Mouse (Mus musculus) thymus, postnatal 4 days (tissue): ENCODE data around the gene St8sia4.
A peak's percentile ranks its signal among the peaks of the same experiment; 100 is the strongest.

Experiments
- DNase-seq: peaks from one replicate; pipeline ENCODE4 v3.0.0; 2021

St8sia4 gene

GRCm38 (mm10) chr1:95667435-95668252, at the start of gene St8sia4:
TSS of gene St8sia4 (minus strand) at chr1:95667571.
- peak; percentile 92 for DNase-seq

DNA sequence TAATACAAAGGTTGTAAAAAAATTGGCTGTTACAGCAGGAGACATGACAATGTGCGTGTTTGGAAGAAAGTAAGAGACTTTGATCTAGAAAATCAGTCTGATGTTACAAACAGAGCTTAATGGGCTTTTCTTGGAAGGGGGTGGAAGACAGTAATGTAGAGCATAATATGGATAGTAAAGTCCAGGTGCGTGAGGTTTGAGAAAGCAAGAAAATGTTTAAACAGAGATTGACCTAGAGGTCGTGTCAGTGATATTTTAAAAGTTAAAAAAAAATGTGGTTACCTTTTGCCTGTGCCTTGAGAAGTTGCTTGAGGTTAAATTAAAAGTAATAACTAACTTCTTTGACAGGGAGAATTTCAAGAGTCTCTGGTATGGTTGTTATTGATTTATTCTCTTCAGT, 41.8 kb upstream of the St8sia4 start:
- no peak for DNase-seq

DNA sequence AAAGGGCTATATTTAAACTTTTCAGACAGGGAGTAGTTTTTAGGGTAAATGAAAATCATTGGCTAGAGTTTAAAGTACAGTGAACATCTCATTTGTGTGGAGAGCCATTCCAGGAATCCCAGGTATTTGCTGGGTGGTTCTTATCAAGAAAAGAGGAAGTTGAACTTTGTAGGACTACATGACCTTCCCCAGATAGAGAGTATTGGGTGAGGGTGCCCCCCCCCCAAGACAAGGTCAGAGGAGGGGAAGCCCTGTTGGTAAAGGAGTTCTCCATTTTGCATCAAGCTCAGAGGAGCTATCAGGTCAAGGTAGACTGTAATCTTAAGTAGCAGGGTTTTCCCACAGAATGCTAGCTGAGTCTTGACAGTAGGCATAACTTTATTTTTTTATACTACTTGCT, 32.5 kb upstream of the St8sia4 start:
- DNase-seq = no peak

DNA sequence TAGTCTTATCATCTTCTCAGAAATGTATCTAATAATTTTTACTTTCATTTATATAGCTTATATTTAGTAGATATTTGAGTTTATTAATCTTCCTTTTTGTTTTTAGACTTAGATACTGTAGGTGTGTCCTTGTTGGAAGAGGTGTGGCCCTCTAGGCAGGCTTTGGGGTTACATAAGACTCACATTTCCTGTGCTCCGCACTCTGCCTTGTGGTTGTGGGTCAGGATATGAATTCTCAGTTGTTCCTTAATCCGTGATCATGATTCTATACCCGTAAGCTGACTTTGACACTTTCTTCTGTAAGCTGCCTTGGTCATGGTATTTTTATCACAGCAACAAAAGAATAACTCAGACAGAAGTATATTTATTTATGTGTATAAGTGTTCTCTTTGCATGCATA, 6.7 kb upstream of the St8sia4 start:
- DNase-seq = no peak

DNA sequence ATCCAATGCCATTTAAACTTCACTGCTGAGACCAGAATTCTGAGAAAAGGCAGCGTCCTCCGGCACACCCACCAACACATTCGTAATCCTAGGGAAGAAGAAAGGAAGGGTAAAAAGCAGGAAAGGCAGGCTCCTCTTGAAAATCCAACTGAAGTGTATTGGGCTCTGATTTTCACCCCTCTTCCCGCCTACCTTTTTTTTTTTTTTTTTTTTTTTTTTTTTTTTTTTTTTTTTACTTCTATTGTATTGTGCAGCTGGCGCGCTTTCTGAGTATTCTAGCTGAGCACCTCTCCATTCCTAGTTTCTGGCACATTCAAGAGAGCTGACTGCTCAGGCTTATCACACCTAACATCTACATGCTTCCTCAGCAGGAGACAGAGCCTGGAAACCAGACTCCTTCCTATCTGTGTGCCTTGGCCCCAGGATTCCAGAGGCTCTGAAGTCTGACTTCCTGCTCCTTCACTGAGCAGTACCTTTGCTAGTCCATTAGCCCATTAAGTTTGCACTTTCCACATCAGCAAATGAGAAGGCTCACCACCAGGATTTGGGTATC, 958 bp upstream of the St8sia4 start:
- peak; percentile 21 for DNase-seq

DNA sequence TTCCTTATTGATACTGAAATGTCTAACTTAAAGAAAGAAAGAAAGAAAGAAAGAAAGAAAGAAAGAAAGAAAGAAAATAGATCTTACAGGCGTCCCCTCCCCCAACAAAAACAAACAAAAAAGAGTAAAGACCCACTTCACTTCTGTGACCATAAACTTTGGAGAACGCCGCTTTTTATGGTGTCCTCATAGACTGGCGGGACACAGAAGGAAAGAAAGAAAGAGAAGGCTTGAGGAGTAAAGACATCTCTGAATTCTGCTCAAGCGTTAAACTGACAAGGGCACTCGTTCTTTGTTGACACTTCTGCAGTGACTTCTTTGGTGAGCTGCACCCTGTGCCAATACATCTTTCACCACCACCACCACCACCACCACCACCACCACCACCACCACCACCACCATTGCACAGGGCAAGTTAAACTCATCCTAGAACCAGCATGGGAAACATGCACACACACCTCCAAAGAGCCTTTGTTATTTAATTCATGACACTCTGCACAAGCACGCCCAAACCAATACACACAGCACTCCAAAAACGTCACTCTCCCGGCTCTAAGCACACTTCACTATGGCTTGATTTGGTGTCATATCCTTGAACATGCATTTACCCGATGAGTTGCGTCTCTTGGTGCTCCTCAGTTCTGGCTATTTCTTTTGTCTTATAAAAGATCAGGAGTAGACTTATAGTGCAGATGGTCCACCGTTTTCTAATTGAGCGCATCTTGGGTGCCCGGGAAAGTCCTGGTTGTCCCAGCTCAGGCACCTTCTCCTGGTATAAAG, 640 bp downstream of the St8sia4 start:
- DNase-seq = peak; percentile 43

DNA sequence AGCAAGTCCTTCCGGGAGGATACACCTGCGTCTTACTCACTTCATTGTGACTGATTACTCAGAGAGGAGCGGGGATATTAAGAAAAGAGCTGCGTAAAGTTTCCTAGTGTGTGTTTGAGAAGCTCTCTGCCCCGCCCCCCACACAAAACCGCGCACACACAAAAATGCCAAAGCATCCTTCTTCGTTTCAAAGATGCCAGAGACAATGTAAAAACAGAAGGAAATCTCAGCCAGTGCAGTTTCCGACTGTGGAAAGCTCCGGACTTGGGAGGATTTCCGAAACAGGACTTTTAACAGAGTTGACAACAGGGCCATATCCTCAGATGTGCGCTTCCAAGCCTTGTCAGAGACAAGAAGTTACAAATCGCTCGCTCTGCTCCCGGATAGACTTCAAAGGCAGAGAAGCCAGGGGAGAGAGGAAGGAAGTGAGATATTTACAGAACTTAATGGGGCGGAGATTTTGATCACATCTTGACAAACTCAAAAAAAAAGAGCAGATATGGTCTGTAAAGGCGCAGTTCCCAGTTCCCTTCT, 1.4 kb downstream of the St8sia4 start:
- DNase-seq = peak; percentile 72

DNA sequence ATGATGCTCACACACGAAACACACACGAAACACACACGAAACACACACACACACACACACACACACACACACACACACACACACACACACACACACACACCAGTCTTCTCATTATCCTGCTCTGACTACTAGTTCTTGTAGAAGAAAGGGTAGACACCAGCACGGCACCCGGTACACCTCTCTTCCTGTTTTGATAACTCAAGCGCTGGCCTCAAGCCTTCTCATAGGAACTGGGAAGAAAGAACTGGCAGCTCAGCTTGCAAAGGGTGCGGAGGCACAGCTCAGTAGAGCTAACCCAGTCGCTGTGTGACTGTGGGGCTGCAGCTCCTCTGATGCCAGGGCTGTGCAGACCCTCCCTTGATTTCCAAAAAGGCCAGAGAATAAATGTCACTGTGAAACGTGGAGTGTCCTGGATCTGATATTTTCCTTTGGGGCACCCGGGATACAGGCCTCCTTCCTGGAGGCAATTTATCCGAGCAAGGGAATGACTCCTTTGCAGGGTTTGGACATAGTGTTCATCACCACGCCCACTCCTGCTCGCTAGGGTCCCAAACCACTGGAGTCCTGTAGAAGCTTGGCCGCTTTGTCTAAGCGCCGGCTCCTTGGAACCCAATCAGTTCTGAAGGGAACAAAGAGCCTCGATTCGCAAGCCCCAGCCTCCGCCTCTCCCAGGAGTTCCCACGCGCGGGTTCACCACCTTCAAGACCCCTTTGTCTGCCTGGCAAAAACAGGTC, 2.2 kb downstream of the St8sia4 start:
- DNase-seq = peak; percentile 65

DNA sequence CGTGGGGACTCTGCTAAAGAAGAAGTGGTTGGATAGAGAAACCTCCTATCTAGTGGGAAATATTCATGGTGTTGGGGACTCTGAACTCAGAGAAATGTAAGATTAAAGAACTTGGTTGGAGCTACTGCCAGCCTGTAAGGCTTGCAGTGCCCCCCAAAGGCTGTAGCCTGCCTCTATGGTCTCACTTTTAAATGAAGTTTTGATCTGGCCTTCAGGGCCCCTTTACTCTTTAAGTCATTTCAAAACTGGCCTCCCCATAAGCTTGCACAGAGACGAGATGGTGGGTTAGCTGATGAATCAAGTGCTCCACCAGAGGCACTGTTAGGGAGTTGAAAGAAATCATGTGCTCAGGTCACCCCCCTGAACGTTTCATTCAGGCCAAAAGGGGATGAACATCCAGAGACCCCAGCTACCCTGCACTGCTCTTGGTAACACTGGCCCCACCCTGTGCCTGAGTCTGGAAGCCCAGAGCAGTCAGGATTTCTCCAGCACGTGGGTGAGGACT, 3.0 kb downstream of the St8sia4 start:
- peak; percentile 47 for DNase-seq

GRCm38 (mm10) chr1:95657051-95657668, 10.2 kb downstream of the St8sia4 start:
- DNase-seq = no peak

- DNase-seq = no peak
Observed at GRCm38 (mm10) chr1:95655564-95655963, 11.8 kb downstream of the St8sia4 start.

GRCm38 (mm10) chr1:95653445-95653844, 13.9 kb downstream of the St8sia4 start:
- DNase-seq = no peak

GRCm38 (mm10) chr1:95644292-95644691, 23.1 kb downstream of the St8sia4 start:
- DNase-seq = no peak

DNA sequence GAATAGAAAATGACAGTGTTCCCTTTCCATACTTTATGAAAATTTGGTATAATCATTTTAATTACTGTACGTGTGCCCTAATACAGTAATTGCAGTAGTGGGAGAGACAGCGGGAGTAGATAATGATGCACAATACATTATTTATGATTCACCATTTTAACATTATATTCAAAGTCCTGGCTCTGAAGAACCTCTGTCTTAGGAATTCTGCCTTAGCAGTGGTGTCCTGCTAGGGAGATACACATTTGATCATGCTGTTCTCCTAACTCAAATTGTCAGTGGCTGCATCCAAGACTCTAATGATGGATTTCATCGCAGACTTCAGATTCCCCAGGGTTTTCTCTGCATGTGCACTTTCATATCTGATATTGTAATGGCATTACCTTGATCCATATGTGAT, 28.4 kb downstream of the St8sia4 start:
- no peak for DNase-seq

GRCm38 (mm10) chr1:95624376-95624775, 43.0 kb downstream of the St8sia4 start:
- no peak for DNase-seq

- no peak for DNase-seq
Observed at GRCm38 (mm10) chr1:95618647-95619046, 48.7 kb downstream of the St8sia4 start.

- no peak for DNase-seq
Observed at GRCm38 (mm10) chr1:95618125-95618524, 49.2 kb downstream of the St8sia4 start.

- no peak for DNase-seq
Observed at GRCm38 (mm10) chr1:95610017-95610416, 57.4 kb downstream of the St8sia4 start.

DNA sequence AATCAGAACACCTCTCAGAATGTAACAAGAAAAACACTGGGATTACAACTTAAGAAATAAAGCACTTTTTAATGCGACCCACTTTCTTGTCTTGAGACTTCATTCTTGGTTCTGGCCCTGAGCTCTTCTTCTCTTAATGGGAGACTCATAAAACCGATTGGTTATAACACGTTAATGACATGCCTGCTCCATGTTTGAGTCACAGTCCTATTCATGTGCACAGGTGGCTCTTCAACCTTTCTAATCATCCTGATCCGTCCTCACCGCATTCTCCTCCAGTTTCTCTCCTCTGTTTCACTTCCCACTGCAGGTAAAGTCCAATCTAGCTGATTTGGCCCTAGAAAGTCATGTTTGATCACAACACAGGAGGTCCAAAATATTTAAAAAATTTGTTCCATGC, 58.3 kb downstream of the St8sia4 start:
- no peak for DNase-seq

DNA sequence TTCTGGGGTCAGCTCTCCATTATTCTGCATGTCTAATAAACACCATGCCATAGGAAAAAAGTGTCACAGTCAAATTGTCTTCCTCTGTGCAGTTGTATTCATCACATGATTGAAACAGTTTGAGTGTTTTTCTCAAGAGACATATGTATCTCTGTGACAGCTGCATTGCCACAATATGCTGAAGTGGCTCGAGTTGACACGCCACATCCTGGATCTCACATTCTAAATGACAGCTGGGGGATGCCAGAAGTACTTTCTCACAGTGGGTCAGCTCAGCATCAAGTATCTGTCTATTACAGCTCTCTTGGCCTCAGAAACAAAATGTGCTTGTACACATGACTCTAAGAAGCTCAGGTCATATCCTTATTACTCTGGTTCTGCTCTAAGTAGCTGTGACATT, 61.9 kb downstream of the St8sia4 start:
- DNase-seq = no peak

DNA sequence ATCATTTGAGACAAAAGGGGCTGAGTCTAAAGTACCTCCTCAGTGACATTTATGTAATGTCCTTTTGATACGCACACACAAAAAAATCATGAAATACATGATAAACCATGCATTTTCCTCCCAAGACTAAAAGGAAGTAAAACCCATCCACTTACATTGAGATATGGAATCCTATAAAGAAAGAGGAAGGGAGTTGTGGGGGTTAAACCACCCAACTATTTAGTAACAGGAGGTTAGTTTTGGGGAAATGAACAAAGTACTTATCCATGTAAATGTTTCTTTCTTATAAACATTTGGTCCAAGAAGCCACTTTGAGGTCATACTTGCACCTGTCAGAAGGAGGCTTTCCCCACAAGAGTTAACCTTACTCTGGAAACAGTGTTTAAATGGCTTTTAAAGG, 69.3 kb downstream of the St8sia4 start:
- no peak for DNase-seq

- no peak for DNase-seq
Observed at GRCm38 (mm10) chr1:95596825-95597224, 70.5 kb downstream of the St8sia4 start.
